In genomic region chr3:78358377-78358776, GRCm38 (mm10) we compare ENCODE assay signal across 10 mouse cellular contexts.
DNase-seq lines count a peak whose midpoint lies in the region; ATAC-seq and TF ChIP-seq lines count a peak whose summit lies in the region.
"Had no signal": no experiment of that assay in that cellular context is flagged by ENCODE, and none has a peak within 500 bp of the region (broad histone marks: within the 10 kb centered on the region; RNA-seq: fewer than 3 reads in every experiment).

No protein-coding gene starts in this region.

- no peaks in the 10 kb centered on the region for H3K4me1 ChIP-seq in heart, embryonic 11.5 days (ENCODE audit: control insufficient read depth, insufficient read depth, low read length)
- H3K4me1 ChIP-seq in E14TG2a.4 (replicated peaks; ENCODE audit: low read depth, low read length), result no peaks in the 10 kb centered on the region
- H3K4me1 ChIP-seq in hindbrain, embryonic 15.5 days (replicated peaks), result peaks cover 4% of the 10 kb centered on the region; the same call in 1 of the 2 replicates
- no peaks in the 10 kb centered on the region for H3K4me1 ChIP-seq in midbrain, embryonic 11.5 days (ENCODE audit: control insufficient read depth, insufficient read depth, low read length)
- no peaks in the 10 kb centered on the region for H3K4me1 ChIP-seq in heart, embryonic 12.5 days (replicated peaks)
- H3K4me1 ChIP-seq: heart, embryonic 13.5 days had no signal

- H3K9ac ChIP-seq in heart, embryonic 11.5 days (ENCODE audit: low read depth, low read length), result no peak overlapping the region
- H3K9ac ChIP-seq in hindbrain, embryonic 15.5 days, result no peak overlapping the region
- H3K9ac ChIP-seq in midbrain, embryonic 11.5 days (ENCODE audit: low read length), result no peak overlapping the region
- no peak overlapping the region for H3K9ac ChIP-seq in heart, embryonic 12.5 days
- H3K9ac ChIP-seq: heart, embryonic 13.5 days had no signal

- TF ChIP-seq CTCF in E14TG2a.4 (conservative IDR thresholded peaks at IDR 0.05; ENCODE audit: low read length), result peak; percentile 62

- WGBS in heart, embryonic 11.5 days (ENCODE audit: insufficient replicate concordance), result 50% methylated on average over 1 of the region's 1 CpGs
- 52% methylated on average over 1 of the region's 1 CpGs for WGBS in hindbrain, embryonic 15.5 days
- 49% methylated on average over 1 of the region's 1 CpGs for WGBS in midbrain, embryonic 11.5 days
- WGBS in heart, embryonic 12.5 days, result 29% methylated on average over 1 of the region's 1 CpGs

- no peaks in the 10 kb centered on the region for H3K36me3 ChIP-seq in heart, embryonic 11.5 days (ENCODE audit: control insufficient read depth, insufficient read depth, low read length)
- H3K36me3 ChIP-seq in E14TG2a.4 (ENCODE audit: insufficient read depth, low read length), result no peaks in the 10 kb centered on the region
- H3K36me3 ChIP-seq in hindbrain, embryonic 15.5 days, result no peaks in the 10 kb centered on the region
- no peaks in the 10 kb centered on the region for H3K36me3 ChIP-seq in midbrain, embryonic 11.5 days (ENCODE audit: control insufficient read depth, insufficient read depth, low read length)
- H3K36me3 ChIP-seq in heart, embryonic 12.5 days, result no peaks in the 10 kb centered on the region
- H3K36me3 ChIP-seq: heart, embryonic 13.5 days had no signal

- no peak for ATAC-seq in heart, embryonic 11.5 days (replicated peaks; ENCODE audit: insufficient number of reproducible peaks, low FRiP score, low TSS enrichment)
- peak; percentile 54; the same call in 1 of the 2 replicates for ATAC-seq in hindbrain, embryonic 15.5 days (ENCODE audit: low FRiP score, low read depth)
- peak; percentile 40; the same call in 1 of the 2 replicates for ATAC-seq in midbrain, embryonic 11.5 days (ENCODE audit: low FRiP score)
- no peak for ATAC-seq in heart, embryonic 12.5 days (ENCODE audit: insufficient number of reproducible peaks, low FRiP score)

- no peak overlapping the region for H3K27ac ChIP-seq in heart, embryonic 11.5 days (ENCODE audit: low read depth, low read length)
- no peak overlapping the region for H3K27ac ChIP-seq in hindbrain, embryonic 15.5 days (replicated peaks)
- H3K27ac ChIP-seq in midbrain, embryonic 11.5 days (ENCODE audit: low read depth, low read length), result no peak overlapping the region
- H3K27ac ChIP-seq in heart, embryonic 12.5 days (ENCODE audit: poor library complexity, severe bottlenecking), result no peak overlapping the region
- H3K27ac ChIP-seq: heart, embryonic 13.5 days had no signal

- H3K9me3 ChIP-seq in heart, embryonic 11.5 days (replicated peaks; ENCODE audit: control insufficient read depth, low read length), result no peaks in the 10 kb centered on the region
- no peaks in the 10 kb centered on the region for H3K9me3 ChIP-seq in E14TG2a.4 (ENCODE audit: low read length)
- no peaks in the 10 kb centered on the region for H3K9me3 ChIP-seq in hindbrain, embryonic 15.5 days
- H3K9me3 ChIP-seq in midbrain, embryonic 11.5 days (ENCODE audit: control insufficient read depth, low read length), result no peaks in the 10 kb centered on the region
- no peaks in the 10 kb centered on the region for H3K9me3 ChIP-seq in heart, embryonic 12.5 days (replicated peaks)
- H3K9me3 ChIP-seq: heart, embryonic 13.5 days had no signal

- H3K27me3 ChIP-seq in heart, embryonic 11.5 days (ENCODE audit: control insufficient read depth, insufficient read depth, low read length), result no peaks in the 10 kb centered on the region
- no peaks in the 10 kb centered on the region for H3K27me3 ChIP-seq in E14TG2a.4 (ENCODE audit: insufficient read depth, low read length)
- no peaks in the 10 kb centered on the region for H3K27me3 ChIP-seq in hindbrain, embryonic 15.5 days
- no peaks in the 10 kb centered on the region for H3K27me3 ChIP-seq in midbrain, embryonic 11.5 days (ENCODE audit: control insufficient read depth, insufficient read depth, low read length)
- H3K27me3 ChIP-seq in heart, embryonic 12.5 days (replicated peaks), result no peaks in the 10 kb centered on the region
- H3K27me3 ChIP-seq: CH12.LX; heart, embryonic 13.5 days had no signal

- DNase-seq in heart, adult 18-20 months, result peak; percentile 9
- peak; percentile 79 to 83 for DNase-seq in cerebellum, postnatal 14 days
- peak; percentile 92 for DNase-seq in midbrain, embryonic 11.5 days (ENCODE audit: low spot score, missing footprints)
- no peak for DNase-seq in adrenal gland, adult 2 months

- H3K4me2 ChIP-seq in heart, embryonic 11.5 days, result no peak overlapping the region
- no peak overlapping the region for H3K4me2 ChIP-seq in hindbrain, embryonic 15.5 days
- no peak overlapping the region for H3K4me2 ChIP-seq in midbrain, embryonic 11.5 days
- no peak overlapping the region for H3K4me2 ChIP-seq in heart, embryonic 12.5 days
- H3K4me2 ChIP-seq: heart, embryonic 13.5 days had no signal

- no peak overlapping the region for H3K4me3 ChIP-seq in heart, embryonic 11.5 days (ENCODE audit: low read depth, low read length)
- H3K4me3 ChIP-seq in E14TG2a.4 (replicated peaks; ENCODE audit: low read length), result no peak overlapping the region
- no peak overlapping the region for H3K4me3 ChIP-seq in hindbrain, embryonic 15.5 days
- H3K4me3 ChIP-seq in midbrain, embryonic 11.5 days (ENCODE audit: low read depth, low read length), result no peak overlapping the region
- no peak overlapping the region for H3K4me3 ChIP-seq in heart, embryonic 12.5 days
- H3K4me3 ChIP-seq: heart, embryonic 13.5 days had no signal

Comparison
In these comparisons a context has a peak if more than half of its experiments do, and no peak if none do; other contexts are left out.
1. ATAC-seq: peak in hindbrain, embryonic 15.5 days (single experiment) and midbrain, embryonic 11.5 days (single experiment); none in heart, embryonic 11.5 days (single experiment) and heart, embryonic 12.5 days (single experiment).